8 mouse cellular contexts compared by ENCODE assay signal in genomic region chr12:73123093-73124041, GRCm38 (mm10). TPM values are rescaled to one million over a fixed set of nuclear protein-coding genes. Genes with fewer than 3 reads are reported as not detected.
DNase-seq lines count a peak whose midpoint lies in the region; ATAC-seq and TF ChIP-seq lines count a peak whose summit lies in the region.

TSS of gene Mnat1 (plus strand) at chr12:73123717.

- no peaks in the 10 kb centered on the region for H3K27me3 ChIP-seq in hindbrain, embryonic 10.5 days (ENCODE audit: insufficient read depth, poor library complexity, severe bottlenecking)
- H3K27me3 ChIP-seq in lung, postnatal 0 days (replicated peaks; ENCODE audit: insufficient read depth, low read length) = no peaks in the 10 kb centered on the region

- 2% methylated on average over 23 of the region's 23 CpGs for WGBS in hindbrain, embryonic 10.5 days
- 1% methylated on average over 23 of the region's 23 CpGs for WGBS in lung, postnatal 0 days

- peak; percentile 79 for DNase-seq in MEL-GATA-1-ER (ENCODE audit: extremely low read depth, low read depth)
- peak; percentile 89 for DNase-seq in cerebellum, adult 8-10 months
- DNase-seq in forelimb bud, embryonic 11.5 days (ENCODE audit: low read depth, low spot score) = peak; percentile 92
- peak; percentile 86 for DNase-seq in hindbrain, embryonic 10.5 days (ENCODE audit: low spot score)
- peak; percentile 63 for DNase-seq in layer of hippocampus, adult 9-11 months
- peak; percentile 74 for DNase-seq in lung, postnatal 0 days (ENCODE audit: low spot score)
- DNase-seq in ovary, postnatal 14 days (ENCODE audit: low spot score) = peak; percentile 89
- peak; percentile 82 for DNase-seq in thymus, postnatal 14 days

- peak; percentile 72 for ATAC-seq in lung, postnatal 0 days

- H3K4me2 ChIP-seq in lung, postnatal 0 days (replicated peaks; ENCODE audit: low read depth, low read length) = peak within 1 kb of the TSS; percentile 60

- H3K4me3 ChIP-seq in hindbrain, embryonic 10.5 days = peak within 1 kb of the TSS; percentile 80
- peak within 1 kb of the TSS; percentile 79 for H3K4me3 ChIP-seq in lung, postnatal 0 days (ENCODE audit: low read depth, low read length)

- H3K9me3 ChIP-seq in hindbrain, embryonic 10.5 days = no peaks in the 10 kb centered on the region
- H3K9me3 ChIP-seq in lung, postnatal 0 days (ENCODE audit: low read length) = no peaks in the 10 kb centered on the region

- H3K36me3 ChIP-seq in hindbrain, embryonic 10.5 days = no peaks in the 10 kb centered on the region
- no peaks in the 10 kb centered on the region for H3K36me3 ChIP-seq in lung, postnatal 0 days (ENCODE audit: insufficient read depth, low read length)

- H3K9ac ChIP-seq in lung, postnatal 0 days (replicated peaks; ENCODE audit: low read depth) = peak within 1 kb of the TSS; percentile 86

- no peak for TF ChIP-seq CTCF in lung, postnatal 0 days (IDR thresholded peaks at IDR 0.05)

- H3K4me1 ChIP-seq in hindbrain, embryonic 10.5 days (replicated peaks) = peaks cover 14% of the 10 kb centered on the region
- no peaks in the 10 kb centered on the region for H3K4me1 ChIP-seq in lung, postnatal 0 days (ENCODE audit: insufficient read depth, low read depth, low read length)

- H3K27ac ChIP-seq in hindbrain, embryonic 10.5 days = peak within 1 kb of the TSS; percentile 88
- H3K27ac ChIP-seq in lung, postnatal 0 days (ENCODE audit: low read length) = peak within 1 kb of the TSS; percentile 68

- TF ChIP-seq EP300 in lung, postnatal 0 days (IDR thresholded peaks at IDR 0.05) = 0 out of 2 replicates have a peak, but pooled peaks have one; percentile 10

RNA-seq across cellular contexts. Expression of gene Mnat1, which starts in this region (rescaled TPM):
- 29.1 and 36.3 TPM in 2 replicates for polyA plus RNA-seq in hindbrain, embryonic 10.5 days (2016; fragmentation: Nextera tagmentation; extraction: Ambion mirVana)
- polyA plus RNA-seq in lung, postnatal 0 days (2015; fragmentation: Nextera tagmentation; extraction: Ambion mirVana) = 23.0 and 25.8 TPM in 2 replicates

Comparison
In these comparisons a context has a peak if more than half of its experiments do, and no peak if none do; other contexts are left out.
1. Peak in every context shown above with its lines: DNase-seq, ATAC-seq, H3K4me3 ChIP-seq and H3K27ac ChIP-seq.